Comparison of ENCODE assay signal across 7 mouse cellular contexts in genomic region chr1:155029195-155029879, GRCm38 (mm10).
DNase-seq lines count a peak whose midpoint lies in the region; ATAC-seq and TF ChIP-seq lines count a peak whose summit lies in the region.

No protein-coding gene starts in this region.

- 53% methylated on average over 17 of the region's 17 CpGs for WGBS in lung, adult 2 months
- 76% methylated on average over 17 of the region's 17 CpGs for WGBS in neural tube, embryonic 15.5 days
- WGBS in cerebellum, adult 2 months, result 91% methylated on average over 17 of the region's 17 CpGs

- no peak for TF ChIP-seq CTCF in lung, adult 2 months (IDR thresholded peaks at IDR 0.05; ENCODE audit: insufficient read depth, low read length)
- TF ChIP-seq CTCF in cerebellum, adult 2 months (IDR thresholded peaks at IDR 0.05; ENCODE audit: borderline replicate concordance, insufficient read depth, low read depth, low read length), result no peak

- no peak for DNase-seq in lung, adult 2 months
- no peak for DNase-seq in lung, postnatal 25 days (ENCODE audit: low spot score)
- peak; percentile 34 to 51 for DNase-seq in layer of hippocampus, postnatal 36 days
- DNase-seq in embryo, embryonic 9.5 days (ENCODE audit: extremely low spot score), result no peak
- no peak for DNase-seq in cerebellum, adult 2 months

- no peak overlapping the region for H3K9ac ChIP-seq in neural tube, embryonic 15.5 days (replicated peaks)

- no peak overlapping the region for H3K27ac ChIP-seq in brown adipose tissue, adult 24 weeks (replicated peaks; ENCODE audit: low read depth, low read length)
- no peak overlapping the region for H3K27ac ChIP-seq in neural tube, embryonic 15.5 days (replicated peaks)
- no peak overlapping the region for H3K27ac ChIP-seq in cerebellum, adult 2 months (ENCODE audit: insufficient read depth, low read length)

- peak overlapping the region; percentile 26; the same call in 1 of the 2 replicates for H3K4me2 ChIP-seq in neural tube, embryonic 15.5 days

- H3K4me3 ChIP-seq in lung, adult 2 months (replicated peaks; ENCODE audit: extremely low read depth, low read depth, low read length), result peak overlapping the region; percentile 19
- peak overlapping the region; percentile 41 for H3K4me3 ChIP-seq in brown adipose tissue, adult 24 weeks (ENCODE audit: insufficient read depth, low read depth, low read length)
- H3K4me3 ChIP-seq in neural tube, embryonic 15.5 days (replicated peaks), result no peak overlapping the region
- no peak overlapping the region for H3K4me3 ChIP-seq in cerebellum, adult 2 months (replicated peaks; ENCODE audit: insufficient read depth, low read depth, low read length)

- no peak for ATAC-seq in neural tube, embryonic 15.5 days (ENCODE audit: low FRiP score)

- H3K36me3 ChIP-seq in neural tube, embryonic 15.5 days, result no peaks in the 10 kb centered on the region

- TF ChIP-seq POLR2A in lung, adult 2 months (IDR thresholded peaks at IDR 0.05; ENCODE audit: borderline replicate concordance, extremely low read depth, low read depth, low read length), result no peak
- TF ChIP-seq POLR2A in cerebellum, adult 2 months (IDR thresholded peaks at IDR 0.05; ENCODE audit: borderline replicate concordance, insufficient read depth, low read length), result no peak

- no peaks in the 10 kb centered on the region for H3K27me3 ChIP-seq in neural tube, embryonic 15.5 days (replicated peaks)
- H3K27me3 ChIP-seq in cerebellum, adult 2 months (ENCODE audit: control insufficient read depth, insufficient read depth, low read length), result no peaks in the 10 kb centered on the region

- no peaks in the 10 kb centered on the region for H3K9me3 ChIP-seq in neural tube, embryonic 15.5 days (replicated peaks)

- H3K4me1 ChIP-seq in lung, adult 2 months (ENCODE audit: control insufficient read depth, insufficient read depth, low read length), result peaks cover 4% of the 10 kb centered on the region; the same call in 1 of the 2 replicates
- H3K4me1 ChIP-seq in brown adipose tissue, adult 24 weeks (ENCODE audit: control insufficient read depth, insufficient read depth, insufficient read length, low read length), result peaks cover 5% of the 10 kb centered on the region; the same call in 1 of the 2 replicates
- H3K4me1 ChIP-seq in neural tube, embryonic 15.5 days, result peaks cover 13% of the 10 kb centered on the region; the same call in 1 of the 2 replicates
- no peaks in the 10 kb centered on the region for H3K4me1 ChIP-seq in cerebellum, adult 2 months (ENCODE audit: control insufficient read depth, insufficient read depth, low read length)

Comparison
In these comparisons a context has a peak if more than half of its experiments do, and no peak if none do; other contexts are left out.
1. DNase-seq: peak in layer of hippocampus, postnatal 36 days (2 of 2); none in lung, adult 2 months (single experiment), lung, postnatal 25 days (single experiment), embryo, embryonic 9.5 days (single experiment) and cerebellum, adult 2 months (0 of 2).
2. H3K4me3 ChIP-seq: peak in lung, adult 2 months (single experiment) and brown adipose tissue, adult 24 weeks (single experiment); none in neural tube, embryonic 15.5 days (single experiment) and cerebellum, adult 2 months (single experiment).